8 mouse cellular contexts compared by ENCODE assay signal in the genomic region with DNA sequence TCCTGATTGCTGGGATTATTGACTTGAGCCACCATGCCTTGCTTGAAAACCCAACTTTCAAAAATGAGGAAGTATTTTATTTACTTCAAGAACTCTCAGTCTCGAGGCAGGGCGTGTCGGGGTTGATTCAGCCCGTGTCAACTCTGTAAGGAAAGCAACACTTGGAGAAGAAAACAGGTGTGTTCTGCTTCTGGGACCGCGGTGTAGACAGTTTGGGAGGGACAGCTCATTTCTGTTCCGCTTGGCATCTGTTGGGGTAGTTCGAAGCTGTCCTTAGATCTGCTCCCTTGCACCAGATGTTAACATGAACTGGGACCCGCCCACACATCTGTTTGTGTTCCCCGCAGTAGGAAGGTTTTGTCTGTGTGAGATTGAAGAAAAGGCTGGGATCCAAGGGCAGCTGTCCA. TPM values are rescaled to one million over a fixed set of nuclear protein-coding genes. Genes with fewer than 3 reads are reported as not detected.
DNase-seq lines count a peak whose midpoint lies in the region; ATAC-seq and TF ChIP-seq lines count a peak whose summit lies in the region.

No protein-coding gene starts in this region.

- WGBS in intestine, embryonic 16.5 days = 59% methylated on average over 10 of the region's 10 CpGs
- 86% methylated on average over 10 of the region's 10 CpGs for WGBS in forebrain, embryonic 10.5 days

- intact Hi-C loops in left cerebral cortex, adult 2 months (cut with DNase I) = no loop called here

- H3K27ac ChIP-seq in intestine, embryonic 16.5 days (ENCODE audit: low read length) = peak overlapping the region; percentile 61
- H3K27ac ChIP-seq in forebrain, embryonic 10.5 days = no peak overlapping the region
- H3K27ac ChIP-seq in left cerebral cortex, adult 2 months = no peak overlapping the region

- 0 out of 2 replicates have a peak overlapping the region, but pooled peaks have one; percentile 10 for H3K4me2 ChIP-seq in intestine, embryonic 16.5 days (ENCODE audit: low read depth, low read length)

- H3K9me3 ChIP-seq in intestine, embryonic 16.5 days (ENCODE audit: control insufficient read depth, low read length) = no peaks in the 10 kb centered on the region
- no peaks in the 10 kb centered on the region for H3K9me3 ChIP-seq in forebrain, embryonic 10.5 days

- no peak overlapping the region for H3K4me3 ChIP-seq in intestine, embryonic 16.5 days (ENCODE audit: low read length)
- no peak overlapping the region for H3K4me3 ChIP-seq in forebrain, embryonic 10.5 days
- H3K4me3 ChIP-seq in left cerebral cortex, adult 2 months = no peak overlapping the region

- DNase-seq in B cell, adult 2 months = peak; percentile 82 to 88
- peak; percentile 24 for DNase-seq in adipocyte (ENCODE audit: low spot score)
- no peak for DNase-seq in yolk sac, embryonic 10.5 days (ENCODE audit: low spot score)
- no peak for DNase-seq in embryo, embryonic 10 days (ENCODE audit: low spot score)
- no peak for DNase-seq in forebrain, embryonic 10.5 days (ENCODE audit: extremely low spot score, low spot score)
- DNase-seq in left cerebral cortex, adult 2 months (ENCODE audit: extremely low spot score in 1 of 2, low spot score in 2 of 2) = no peak

- H3K4me1 ChIP-seq in intestine, embryonic 16.5 days (ENCODE audit: control insufficient read depth, insufficient read depth, low read length) = peaks cover 18% of the 10 kb centered on the region
- peaks cover 10% of the 10 kb centered on the region; the same call in 1 of the 2 replicates for H3K4me1 ChIP-seq in forebrain, embryonic 10.5 days

- no peak for ATAC-seq in intestine, embryonic 16.5 days
- ATAC-seq in monocyte, adult 5-6 weeks (replicated peaks; ENCODE audit: insufficient number of reproducible peaks, low FRiP score, low TSS enrichment, poor library complexity, severe bottlenecking) = peak; percentile 65

- H3K36me3 ChIP-seq in intestine, embryonic 16.5 days (ENCODE audit: control insufficient read depth, insufficient read depth, low read length) = no peaks in the 10 kb centered on the region
- H3K36me3 ChIP-seq in forebrain, embryonic 10.5 days (replicated peaks) = no peaks in the 10 kb centered on the region

- no peak overlapping the region for H3K9ac ChIP-seq in intestine, embryonic 16.5 days (ENCODE audit: low read depth, low read length)

- H3K27me3 ChIP-seq in intestine, embryonic 16.5 days (replicated peaks; ENCODE audit: control insufficient read depth, insufficient read depth, low read length) = no peaks in the 10 kb centered on the region
- no peaks in the 10 kb centered on the region for H3K27me3 ChIP-seq in forebrain, embryonic 10.5 days (ENCODE audit: poor library complexity, severe bottlenecking)

- no peak for TF ChIP-seq CTCF in left cerebral cortex, adult 2 months (IDR thresholded peaks at IDR 0.05)

RNA-seq across cellular contexts. Expression of a gene that starts 28.8 kb away (rescaled TPM):
- 27.5 and 27.6 TPM in 2 replicates for polyA plus RNA-seq in intestine, embryonic 16.5 days (2015; fragmentation: Nextera tagmentation; extraction: Ambion mirVana)
- total RNA-seq in monocyte, adult 5-6 weeks (2017) = 49.5 to 82.1 TPM (median 73.1 TPM) in 3 replicates
- polyA plus RNA-seq in forebrain, embryonic 10.5 days (2016; fragmentation: Nextera tagmentation; extraction: Ambion mirVana) = 2.1 and 2.5 TPM in 2 replicates
- 1 to 10 TPM; 3.7 to 3.9 TPM for total RNA-seq in left cerebral cortex, adult 2 months (2021)

RNA-seq across cellular contexts. Expression of a gene that starts 38.7 kb away (rescaled TPM):
- polyA plus RNA-seq in intestine, embryonic 16.5 days (2015; fragmentation: Nextera tagmentation; extraction: Ambion mirVana) = 2.3 TPM in 2 replicates
- total RNA-seq in monocyte, adult 5-6 weeks (2017) = 4.6 to 8.2 TPM (median 8.2 TPM) in 3 replicates
- polyA plus RNA-seq in forebrain, embryonic 10.5 days (2016; fragmentation: Nextera tagmentation; extraction: Ambion mirVana) = 4.3 and 4.8 TPM in 2 replicates
- total RNA-seq in left cerebral cortex, adult 2 months (2021) = 10 to 100 TPM; 52.8 to 57.0 TPM

RNA-seq across cellular contexts. Expression of a gene that starts 45.7 kb away (rescaled TPM):
- polyA plus RNA-seq in intestine, embryonic 16.5 days (2015; fragmentation: Nextera tagmentation; extraction: Ambion mirVana) = 1.5 TPM in 2 replicates
- not detected in 3 replicates for total RNA-seq in monocyte, adult 5-6 weeks (2017)
- polyA plus RNA-seq in forebrain, embryonic 10.5 days (2016; fragmentation: Nextera tagmentation; extraction: Ambion mirVana) = not detected in 2 replicates
- total RNA-seq in left cerebral cortex, adult 2 months (2021) = under 1 TPM in 1 of 2 experiments, not detected in 1; 0.95 TPM

RNA-seq across cellular contexts. Expression of a gene that starts 57.9 kb away (rescaled TPM):
- polyA plus RNA-seq in intestine, embryonic 16.5 days (2015; fragmentation: Nextera tagmentation; extraction: Ambion mirVana) = 9.8 and 10.1 TPM in 2 replicates
- total RNA-seq in monocyte, adult 5-6 weeks (2017) = 3.2 to 10.6 TPM (median 7.6 TPM) in 3 replicates
- 29.4 TPM in 2 replicates for polyA plus RNA-seq in forebrain, embryonic 10.5 days (2016; fragmentation: Nextera tagmentation; extraction: Ambion mirVana)
- 10 to 100 TPM; 19.4 to 19.5 TPM for total RNA-seq in left cerebral cortex, adult 2 months (2021)

Comparison
In these comparisons a context has a peak if more than half of its experiments do, and no peak if none do; other contexts are left out.
1. DNase-seq: peak in B cell, adult 2 months (2 of 2) and adipocyte (single experiment); none in yolk sac, embryonic 10.5 days (single experiment), embryo, embryonic 10 days (single experiment), forebrain, embryonic 10.5 days (single experiment) and left cerebral cortex, adult 2 months (0 of 2).
2. RNA of a gene that starts 28.8 kb away (total RNA-seq): 49.5 to 82.1 TPM in monocyte, adult 5-6 weeks; 3.7 to 3.9 TPM in left cerebral cortex, adult 2 months; every median in the first group is over 10 times any median in the second.